Mouse (Mus musculus) cerebellum, adult 9-11 months (tissue): ENCODE data around the gene Nepn.
"Not testable (repeated sequence)": the region's sequence is repeated elsewhere in the genome, so short reads cannot be mapped to it uniquely, and the experiment has no call there.

Experiments
- DNase-seq: peaks from one replicate; pipeline ENCODE4 v3.0.0; 2022

Nepn gene

GRCm38 (mm10) chr10:52388922-52389430, at the start of gene Nepn:
TSS of gene Nepn (plus strand) at chr10:52388972.
- no peak for DNase-seq

- DNase-seq = not testable (repeated sequence)
Measured at GRCm38 (mm10) chr10:52343324-52343723, 45.4 kb upstream of the Nepn start.

- DNase-seq = no peak
Measured at GRCm38 (mm10) chr10:52353184-52353583, 35.6 kb upstream of the Nepn start.

- DNase-seq = no peak
Measured at GRCm38 (mm10) chr10:52358467-52358866, 30.3 kb upstream of the Nepn start, which contains the start of gene Gm26741. TSS of gene Gm26741 (plus strand) at chr10:52358767.

- DNase-seq = peak; percentile 71
Measured at GRCm38 (mm10) chr10:52360241-52360735, 28.5 kb upstream of the Nepn start.

- DNase-seq = no peak
Measured at GRCm38 (mm10) chr10:52360862-52361609, 27.7 kb upstream of the Nepn start.

GRCm38 (mm10) chr10:52368376-52368775, 20.4 kb upstream of the Nepn start:
- peak; percentile 56 for DNase-seq

- DNase-seq = no peak
Measured at GRCm38 (mm10) chr10:52373834-52374233, 14.9 kb upstream of the Nepn start.

- DNase-seq = no peak
Measured at GRCm38 (mm10) chr10:52374651-52375050, 14.1 kb upstream of the Nepn start.

- DNase-seq = no peak
Measured at GRCm38 (mm10) chr10:52376422-52376821, 12.3 kb upstream of the Nepn start.

GRCm38 (mm10) chr10:52377813-52378212, 11.0 kb upstream of the Nepn start:
- no peak for DNase-seq

GRCm38 (mm10) chr10:52381321-52381801, 7.4 kb upstream of the Nepn start:
- DNase-seq = no peak

GRCm38 (mm10) chr10:52381845-52382591, 6.8 kb upstream of the Nepn start, which contains the start of gene Gopc:
TSS of gene Gopc (minus strand) at chr10:52382124.
- peak; percentile 98 for DNase-seq

GRCm38 (mm10) chr10:52383022-52383421, 5.8 kb upstream of the Nepn start:
- DNase-seq = no peak

- DNase-seq = no peak
Measured at GRCm38 (mm10) chr10:52383522-52383921, 5.2 kb upstream of the Nepn start.

GRCm38 (mm10) chr10:52384823-52385610, 3.8 kb upstream of the Nepn start:
- peak; percentile 56 for DNase-seq

GRCm38 (mm10) chr10:52387192-52387591, 1.6 kb upstream of the Nepn start:
- DNase-seq = no peak

GRCm38 (mm10) chr10:52389438-52389837, 666 bp downstream of the Nepn start:
- DNase-seq = no peak

- DNase-seq = no peak
Measured at GRCm38 (mm10) chr10:52391208-52391607, 2.4 kb downstream of the Nepn start.

- no peak for DNase-seq
Measured at GRCm38 (mm10) chr10:52396647-52397046, 7.9 kb downstream of the Nepn start.

GRCm38 (mm10) chr10:52398715-52399114, 9.9 kb downstream of the Nepn start:
- no peak for DNase-seq

- no peak for DNase-seq
Measured at GRCm38 (mm10) chr10:52399722-52400121, 10.9 kb downstream of the Nepn start.

- no peak for DNase-seq
Measured at GRCm38 (mm10) chr10:52405160-52405559, 16.4 kb downstream of the Nepn start.
